Mouse (Mus musculus): Measurements from ENCODE around the gene Gm10260.

Gene Gm10260

GRCm38 (mm10) chr13:97768046-97768682 is 7.7 kb upstream of the Gm10260 start:
- peak; percentile 4 for DNase-seq

- DNase-seq = peak; percentile 65
Measured at GRCm38 (mm10) chr13:97766600-97766999, 6.2 kb upstream of the Gm10260 start.

- no peak for DNase-seq
Measured at GRCm38 (mm10) chr13:97765913-97766312, 5.5 kb upstream of the Gm10260 start.

- peak; percentile 93 for DNase-seq
Measured at GRCm38 (mm10) chr13:97764067-97764466, 3.6 kb upstream of the Gm10260 start.

GRCm38 (mm10) chr13:97763436-97763835 is 3.0 kb upstream of the Gm10260 start:
- peak; percentile 87 for DNase-seq

GRCm38 (mm10) chr13:97762121-97762520 is 1.7 kb upstream of the Gm10260 start:
- DNase-seq = peak; percentile 66

GRCm38 (mm10) chr13:97757033-97757432 is 3.4 kb downstream of the Gm10260 start:
- DNase-seq = peak; percentile 90

- peak; percentile 75 for DNase-seq
Measured at GRCm38 (mm10) chr13:97756091-97756490, 4.3 kb downstream of the Gm10260 start.

GRCm38 (mm10) chr13:97750851-97751381 is 9.5 kb downstream of the Gm10260 start:
- peak; percentile 73 for DNase-seq

- peak; percentile 79 for DNase-seq
Measured at GRCm38 (mm10) chr13:97747037-97747860, 13.2 kb downstream of the Gm10260 start.

- DNase-seq = no peak
Measured at GRCm38 (mm10) chr13:97744669-97745068, 15.8 kb downstream of the Gm10260 start.

GRCm38 (mm10) chr13:97744036-97744435 is 16.4 kb downstream of the Gm10260 start:
- DNase-seq = peak; percentile 31

GRCm38 (mm10) chr13:97743229-97743988 is 17.0 kb downstream of the Gm10260 start:
- peak; percentile 48 for DNase-seq

- peak; percentile 53 for DNase-seq
Measured at GRCm38 (mm10) chr13:97735931-97736330, 24.5 kb downstream of the Gm10260 start.

- no peak for DNase-seq
Measured at GRCm38 (mm10) chr13:97734760-97735159, 25.7 kb downstream of the Gm10260 start.

- peak; percentile 87 for DNase-seq
Measured at GRCm38 (mm10) chr13:97725160-97725825, 35.1 kb downstream of the Gm10260 start.

- peak; percentile 42 for DNase-seq
Measured at GRCm38 (mm10) chr13:97724551-97724950, 35.9 kb downstream of the Gm10260 start.

GRCm38 (mm10) chr13:97712506-97713275 is 47.7 kb downstream of the Gm10260 start:
- peak; percentile 44 for DNase-seq

GRCm38 (mm10) chr13:97711510-97711909 is 48.9 kb downstream of the Gm10260 start:
- DNase-seq = no peak
